Mouse (Mus musculus): ENCODE results near the gene Fcor.

- TF ChIP-seq CTCF (IDR thresholded peaks at IDR 0.05; ENCODE audit: insufficient read depth, low read depth, low read length) (peak; percentile 96), POLR2A (IDR thresholded peaks at IDR 0.05; ENCODE audit: insufficient read depth, low read depth, low read length) (peak; percentile 75; the same call in 1 of the 2 replicates)
Observed at GRCm38 (mm10) chr8:3676131-3676992, 4.2 kb upstream of the Fcor start, which contains the start of gene Trappc5.
